Mouse (Mus musculus) midbrain, embryonic 11.5 days (tissue): ENCODE data around the gene Ubiad1. TPM values are rescaled to one million over a fixed set of nuclear protein-coding genes. Genes with fewer than 3 reads are reported as not detected.
A peak's percentile ranks its signal among the peaks of the same experiment; 100 is the strongest.

Experiments
- ATAC-seq: fragments of 200-750 bp; cut with Nextera tagmentation; 2 replicates; pipeline ENCODE4 v1.8.0; 2017; ENCODE audit warnings: moderate TSS enrichment, moderate library complexity; ENCODE audit not compliant: low FRiP score
- DNase-seq: peaks from one replicate; pipeline ENCODE4 v3.0.0; 2015; ENCODE audit warnings: low spot score; ENCODE audit errors: missing footprints
- H3K27ac ChIP-seq: fragments of 300-500 bp; sonication (generic); 2 replicates; pipeline ENCODE4 v1.5.1; 2014; ENCODE audit warnings: low read depth, low read length
- H3K27me3 ChIP-seq: fragments of 300-500 bp; sonication (generic); 2 replicates; pipeline ENCODE4 v1.6.1; 2014; ENCODE audit warnings: mild to moderate bottlenecking, low read length, moderate library complexity, mixed read lengths; ENCODE audit not compliant: control insufficient read depth, insufficient read depth
- H3K36me3 ChIP-seq: fragments of 300-500 bp; sonication (generic); 2 replicates; pipeline ENCODE4 v1.6.1; 2014; ENCODE audit warnings: mild to moderate bottlenecking, low read length, moderate library complexity, mixed read lengths; ENCODE audit not compliant: control insufficient read depth, insufficient read depth
- H3K4me1 ChIP-seq: fragments of 300-500 bp; sonication (generic); 2 replicates; pipeline ENCODE4 v1.6.1; 2014; ENCODE audit warnings: low read length; ENCODE audit not compliant: control insufficient read depth, insufficient read depth
- H3K4me2 ChIP-seq: fragments of 300-500 bp; sonication (generic); 2 replicates; pipeline ENCODE4 v1.6.1; 2014; ENCODE audit warnings: mild to moderate bottlenecking, moderate library complexity
- H3K4me3 ChIP-seq: fragments of 300-500 bp; sonication (generic); 2 replicates; pipeline ENCODE4 v1.5.1; 2014; ENCODE audit warnings: low read depth, low read length
- H3K9ac ChIP-seq: fragments of 300-500 bp; sonication (generic); 2 replicates; pipeline ENCODE4 v1.6.1; 2014; ENCODE audit warnings: low read length
- H3K9me3 ChIP-seq: fragments of 300-500 bp; sonication (generic); 2 replicates; pipeline ENCODE4 v1.6.1; 2016; ENCODE audit warnings: low read length; ENCODE audit not compliant: control insufficient read depth
- WGBS: fragments of 180-500 bp; shearing (Covaris S2); extraction: QIAGEN DNeasy Blood & Tissue Kit; methylation state at CpG from one replicate; pipeline ENCODE4 v1.1.7; 2014; 5-methylcytosine and 5-hydroxymethylcytosine counted together
- polyA plus RNA-seq: library from polyadenylated mRNA; unstranded; fragments of >200 nt; fragmentation: Nextera tagmentation; extraction: Ambion mirVana; gene quantifications from 2 replicates; pipeline ENCODE4 v1.2.1, GENCODE M21; 2014

The Ubiad1 gene
- polyA plus RNA-seq, 1 experiment from 2014 or later: 15.5 TPM

- Histone ChIP-seq H3K4me1 (no peaks in the 10 kb centered on the region), H3K27me3 (no peaks in the 10 kb centered on the region), H3K4me2 (no peak overlapping the region), H3K4me3 (no peak overlapping the region), H3K27ac (no peak overlapping the region), H3K36me3 (peaks cover 40% of the 10 kb centered on the region), H3K9ac (no peak overlapping the region), H3K9me3 (no peaks in the 10 kb centered on the region)
- 77% methylated on average over 10 of the region's 10 CpGs for WGBS
- ATAC-seq: no peak
- DNase-seq: no peak
Observed at GRCm38 (mm10) chr4:148471363-148471806, 26.8 kb upstream of the Ubiad1 start.

- Histone ChIP-seq H3K9me3 (no peaks in the 10 kb centered on the region), H3K9ac (no peak overlapping the region), H3K27ac (no peak overlapping the region), H3K4me1 (no peaks in the 10 kb centered on the region), H3K4me3 (no peak overlapping the region), H3K36me3 (peaks cover 43% of the 10 kb centered on the region), H3K27me3 (no peaks in the 10 kb centered on the region), H3K4me2 (no peak overlapping the region)
- DNase-seq (no peak), ATAC-seq (no peak)
- 89% methylated on average over 11 of the region's 11 CpGs for WGBS
Observed at GRCm38 (mm10) chr4:148469487-148470252, 25.1 kb upstream of the Ubiad1 start.

GRCm38 (mm10) chr4:148468396-148468795 lies 23.8 kb upstream of the Ubiad1 start:
- DNase-seq (no peak), ATAC-seq (no peak)
- 94% methylated on average over 10 of the region's 10 CpGs for WGBS
- H3K4me1 ChIP-seq: no peaks in the 10 kb centered on the region
- H3K36me3 ChIP-seq: peaks cover 49% of the 10 kb centered on the region
- H3K9me3 ChIP-seq: no peaks in the 10 kb centered on the region
- no peak overlapping the region for H3K4me3 ChIP-seq
- no peak overlapping the region for H3K9ac ChIP-seq
- no peaks in the 10 kb centered on the region for H3K27me3 ChIP-seq
- no peak overlapping the region for H3K4me2 ChIP-seq
- H3K27ac ChIP-seq: no peak overlapping the region

- H3K9me3 ChIP-seq: no peaks in the 10 kb centered on the region
- no peak overlapping the region for H3K4me3 ChIP-seq
- no peak for ATAC-seq
- no peak for DNase-seq
- peaks cover 47% of the 10 kb centered on the region for H3K36me3 ChIP-seq
- H3K27ac ChIP-seq: no peak overlapping the region
- WGBS: 90% methylated on average over 5 of the region's 5 CpGs
- H3K9ac ChIP-seq: no peak overlapping the region
- H3K27me3 ChIP-seq: no peaks in the 10 kb centered on the region
- H3K4me1 ChIP-seq: no peaks in the 10 kb centered on the region
- no peak overlapping the region for H3K4me2 ChIP-seq
Observed at GRCm38 (mm10) chr4:148466511-148467079, 22.0 kb upstream of the Ubiad1 start.

GRCm38 (mm10) chr4:148464869-148465268 lies 20.3 kb upstream of the Ubiad1 start:
- Histone ChIP-seq H3K27me3 (no peaks in the 10 kb centered on the region), H3K4me2 (no peak overlapping the region), H3K4me3 (no peak overlapping the region), H3K36me3 (peaks cover 39% of the 10 kb centered on the region), H3K9me3 (no peaks in the 10 kb centered on the region), H3K27ac (no peak overlapping the region), H3K4me1 (no peaks in the 10 kb centered on the region), H3K9ac (no peak overlapping the region)
- 96% methylated on average over 12 of the region's 12 CpGs for WGBS
- ATAC-seq (no peak), DNase-seq (no peak)

- Histone ChIP-seq H3K4me3 (no peak overlapping the region), H3K36me3 (peaks cover 34% of the 10 kb centered on the region), H3K4me1 (no peaks in the 10 kb centered on the region), H3K27me3 (no peaks in the 10 kb centered on the region), H3K4me2 (no peak overlapping the region), H3K27ac (no peak overlapping the region), H3K9ac (no peak overlapping the region), H3K9me3 (no peaks in the 10 kb centered on the region)
- ATAC-seq (no peak), DNase-seq (no peak)
- 97% methylated on average over 12 of the region's 12 CpGs for WGBS
Observed at GRCm38 (mm10) chr4:148464301-148464700, 19.7 kb upstream of the Ubiad1 start.

- DNase-seq (no peak), ATAC-seq (0 out of 2 replicates have a peak, but pooled peaks have one; percentile 33)
- no peak overlapping the region for H3K4me2 ChIP-seq
- H3K36me3 ChIP-seq: peaks cover 35% of the 10 kb centered on the region
- H3K9ac ChIP-seq: no peak overlapping the region
- no peaks in the 10 kb centered on the region for H3K9me3 ChIP-seq
- no peaks in the 10 kb centered on the region for H3K27me3 ChIP-seq
- 88% methylated on average over 14 of the region's 14 CpGs for WGBS
- H3K4me1 ChIP-seq: no peaks in the 10 kb centered on the region
- H3K27ac ChIP-seq: no peak overlapping the region
- H3K4me3 ChIP-seq: no peak overlapping the region
Observed at GRCm38 (mm10) chr4:148463208-148463960, 18.8 kb upstream of the Ubiad1 start.

GRCm38 (mm10) chr4:148462717-148463116 lies 18.1 kb upstream of the Ubiad1 start:
- H3K4me3 ChIP-seq: no peak overlapping the region
- no peaks in the 10 kb centered on the region for H3K27me3 ChIP-seq
- no peak overlapping the region for H3K27ac ChIP-seq
- H3K9me3 ChIP-seq: no peaks in the 10 kb centered on the region
- DNase-seq (no peak), ATAC-seq (no peak)
- H3K9ac ChIP-seq: no peak overlapping the region
- no peak overlapping the region for H3K4me2 ChIP-seq
- H3K36me3 ChIP-seq: peaks cover 35% of the 10 kb centered on the region
- 97% methylated on average over 13 of the region's 13 CpGs for WGBS
- H3K4me1 ChIP-seq: no peaks in the 10 kb centered on the region

- H3K4me2 ChIP-seq: no peak overlapping the region
- H3K36me3 ChIP-seq: peaks cover 38% of the 10 kb centered on the region
- no peak for DNase-seq
- no peak overlapping the region for H3K27ac ChIP-seq
- no peaks in the 10 kb centered on the region for H3K27me3 ChIP-seq
- ATAC-seq: no peak
- no peak overlapping the region for H3K9ac ChIP-seq
- no peak overlapping the region for H3K4me3 ChIP-seq
- H3K4me1 ChIP-seq: no peaks in the 10 kb centered on the region
- 83% methylated on average over 4 of the region's 4 CpGs for WGBS
- no peaks in the 10 kb centered on the region for H3K9me3 ChIP-seq
Observed at GRCm38 (mm10) chr4:148461772-148462171, 17.2 kb upstream of the Ubiad1 start.
